Mouse (Mus musculus): ENCODE measurements at regions not wholly inside any gene's neighbourhood (a gene's known extent, or its start where the extent isn't known, plus 50 kb on each side); places are given as distances from the start of the nearest gene placed in this dataset.

DNA sequence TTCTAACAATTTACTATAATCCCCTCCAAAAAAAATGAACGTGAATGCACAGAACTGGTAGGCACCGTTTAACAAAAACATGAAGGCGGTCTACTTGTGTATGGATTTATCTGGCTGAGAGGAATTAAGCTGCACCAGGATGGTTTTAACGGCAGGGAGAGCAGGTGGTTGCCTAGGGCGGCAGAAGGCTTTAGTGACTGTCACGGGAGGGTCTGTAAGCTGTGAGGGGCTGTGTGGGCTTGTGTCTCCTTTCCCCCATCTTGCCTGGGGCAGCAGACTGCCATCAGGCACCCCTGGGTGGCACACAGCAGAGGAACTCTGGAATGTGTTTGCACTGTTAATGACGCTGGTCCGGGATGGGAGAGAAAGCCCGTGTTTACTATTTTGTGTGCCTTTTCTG lies 308.6 kb downstream of the Irs2 start:
- TF ChIP-seq CTCF (IDR thresholded peaks at IDR 0.05; ENCODE audit: low read depth) (no peak), EP300 (IDR thresholded peaks at IDR 0.05; ENCODE audit: low read depth) (no peak)
